Mouse (Mus musculus): ENCODE measurements around the gene Ttll5.

Ttll5 gene

DNA sequence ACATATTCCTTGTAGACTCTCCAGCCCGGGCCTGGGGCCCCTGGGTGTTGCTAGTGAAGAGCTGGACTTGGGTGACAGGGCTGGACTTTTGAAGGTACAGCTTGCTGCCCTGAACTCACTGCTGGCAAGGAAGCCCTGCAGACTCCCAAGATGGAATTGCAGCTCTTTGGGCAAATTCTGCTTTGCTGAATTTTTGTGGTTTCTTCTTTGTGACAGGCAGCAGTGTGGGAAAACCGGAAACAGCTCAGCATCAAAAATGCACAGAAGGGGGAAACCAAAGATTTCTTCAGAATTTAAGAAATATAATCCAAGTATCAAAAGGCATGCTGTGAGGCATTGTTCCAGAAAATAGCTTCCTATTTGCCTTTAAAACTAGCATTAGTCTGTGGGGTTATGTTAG lies 189.7 kb downstream of the Ttll5 start:
- DNase-seq (ENCODE audit: low spot score), result no peak

DNA sequence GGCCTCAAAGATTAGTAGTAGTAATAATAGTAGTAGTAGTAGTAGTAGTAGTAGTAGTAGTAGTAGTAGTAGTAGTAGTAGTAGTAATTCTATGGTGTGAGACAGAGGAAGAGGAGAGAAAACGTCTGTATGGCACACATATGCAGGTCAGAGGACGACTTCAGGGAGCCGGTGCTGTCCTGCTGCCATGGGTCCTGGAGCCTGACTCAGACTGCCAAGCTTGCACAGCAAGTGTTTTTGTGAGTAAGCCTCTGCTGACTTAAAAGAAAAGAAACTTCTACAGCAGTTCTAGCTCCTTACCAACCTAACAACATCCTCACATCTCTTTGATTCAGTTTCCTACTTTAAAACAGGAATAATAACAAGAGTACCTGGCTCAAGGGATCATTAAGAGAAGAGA lies 190.2 kb downstream of the Ttll5 start:
- DNase-seq (ENCODE audit: low spot score), result peak; percentile 30

DNA sequence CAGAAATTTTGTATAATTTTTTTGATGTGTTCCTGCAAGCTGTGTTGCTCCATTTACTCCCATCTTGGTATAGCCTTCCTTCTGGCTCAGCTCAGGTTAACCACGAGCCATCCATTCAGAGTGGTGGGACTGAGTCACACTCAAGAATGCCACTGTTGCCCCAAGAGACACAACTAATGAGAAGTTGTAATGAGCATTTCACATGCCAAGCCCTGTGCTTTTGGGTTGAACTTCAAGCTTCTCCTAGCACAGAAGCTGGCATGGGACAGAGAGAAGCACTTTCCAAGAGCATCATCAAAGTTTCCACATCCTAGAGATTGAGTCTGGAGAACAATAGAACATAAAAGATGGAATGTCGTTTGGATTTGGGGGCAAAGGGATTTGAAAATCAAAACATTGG lies 190.7 kb downstream of the Ttll5 start:
- DNase-seq (ENCODE audit: low spot score), result no peak

DNA sequence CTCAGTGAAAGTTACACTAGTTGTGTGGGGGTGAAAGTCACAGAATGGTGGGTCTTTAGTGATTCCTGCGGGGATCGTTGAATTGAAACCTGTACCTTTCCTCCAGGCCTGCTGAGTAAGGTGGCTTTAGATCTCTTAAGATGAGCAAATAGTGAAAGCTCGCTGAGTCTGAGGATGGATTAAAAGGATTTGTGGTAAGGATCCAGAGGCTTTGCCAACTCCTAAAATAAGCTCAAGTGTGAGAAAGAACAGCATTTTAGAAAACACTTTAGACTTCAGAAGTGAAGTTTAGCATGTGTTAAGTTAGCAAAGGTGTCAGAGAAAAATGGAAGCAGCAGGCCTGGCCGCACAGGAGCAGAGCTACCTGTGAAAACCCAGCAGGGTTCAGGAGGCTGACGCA lies 192.9 kb downstream of the Ttll5 start:
- no peak for DNase-seq (ENCODE audit: low spot score)

DNA sequence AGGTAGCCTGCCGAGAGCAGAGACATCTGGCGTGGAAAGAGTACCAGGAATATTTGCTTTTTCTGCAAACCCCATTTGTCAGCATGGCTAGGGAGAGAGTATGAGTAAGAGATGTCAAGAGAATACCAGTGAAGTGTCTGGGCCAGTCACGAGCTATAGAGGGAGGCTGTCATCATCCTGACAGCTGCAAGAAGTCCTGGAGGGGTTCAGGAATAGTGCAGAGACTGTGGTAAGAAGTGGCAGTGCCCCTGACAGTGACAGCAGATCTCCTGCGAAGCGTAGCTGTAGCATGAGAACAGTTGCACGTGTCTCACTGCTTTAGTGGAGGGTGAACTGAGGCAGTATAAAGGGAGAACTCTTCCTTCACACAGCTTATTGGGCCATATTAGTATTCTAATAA lies 197.1 kb downstream of the Ttll5 start:
- DNase-seq (ENCODE audit: low spot score), result no peak

DNA sequence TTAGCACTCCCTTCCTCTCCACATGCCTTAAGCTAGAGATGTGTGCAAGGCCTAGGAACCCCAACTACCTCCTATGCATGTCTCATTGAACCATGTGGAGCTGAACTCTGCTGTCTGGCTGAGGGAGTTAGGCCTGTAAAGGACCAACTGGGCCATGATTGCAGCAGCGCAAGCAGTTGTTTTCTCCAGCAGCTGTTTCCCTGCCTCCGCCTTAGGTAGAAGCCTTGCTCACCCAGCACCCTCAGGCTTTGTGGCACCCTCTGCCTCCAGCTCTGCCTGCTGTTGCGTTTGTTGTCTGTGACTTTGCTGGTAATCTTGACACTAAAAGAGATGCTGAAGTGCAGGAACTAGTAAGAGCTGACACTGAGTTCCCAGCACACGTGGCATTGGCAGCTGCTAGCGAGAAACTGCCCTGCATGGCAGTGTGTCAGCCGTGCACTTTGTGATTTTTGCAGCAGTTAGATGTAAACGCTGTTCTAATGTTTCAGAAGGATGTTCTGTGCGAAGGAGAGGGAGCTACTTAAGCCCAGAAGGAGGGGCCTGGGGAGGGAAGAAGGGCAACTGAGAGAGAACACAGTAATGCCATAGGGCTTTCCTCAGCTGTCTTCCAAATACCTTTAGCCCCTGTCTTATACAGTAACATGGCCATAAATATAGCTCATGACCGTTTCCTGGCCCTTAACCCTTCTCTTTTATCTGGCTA lies 198.0 kb downstream of the Ttll5 start:
- no peak for DNase-seq (ENCODE audit: low spot score)

DNA sequence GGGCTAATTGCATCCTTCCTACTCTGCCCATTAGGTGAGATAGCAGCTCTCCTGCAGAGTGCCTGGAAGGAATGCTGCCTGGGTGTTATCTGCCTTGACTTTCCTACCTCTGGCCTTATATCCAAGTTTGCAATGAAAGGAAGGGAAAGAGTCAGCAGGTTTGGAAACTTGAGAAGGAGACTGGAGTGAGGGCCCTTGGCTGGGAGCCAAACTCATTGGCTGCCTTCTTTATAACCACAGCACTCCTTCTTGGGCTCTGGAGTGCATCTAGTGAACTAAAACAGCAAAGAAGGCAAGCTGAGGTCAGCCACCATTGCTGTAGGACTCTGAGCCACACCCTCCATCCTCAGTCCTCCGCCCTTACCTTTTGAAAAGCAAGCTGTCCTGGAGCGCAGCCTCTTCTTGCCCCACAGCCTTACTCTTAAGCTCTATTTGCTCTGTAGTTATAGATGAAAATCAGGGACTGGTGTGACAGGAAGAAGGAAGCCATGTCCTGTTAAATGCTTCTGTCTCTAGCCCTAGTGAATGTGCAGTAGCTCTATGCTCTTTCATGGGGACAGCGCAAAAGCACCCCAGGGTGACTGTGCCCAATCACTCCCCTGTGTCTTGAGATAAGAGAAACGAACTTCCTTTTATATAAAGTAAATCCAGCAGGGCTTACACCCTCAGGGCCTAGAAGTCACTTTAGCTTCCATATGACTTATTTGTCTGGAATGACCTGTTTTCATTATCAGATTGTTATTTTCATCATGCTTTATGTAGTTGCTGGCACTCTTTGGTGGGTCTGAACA lies 198.8 kb downstream of the Ttll5 start:
- peak; percentile 31 for DNase-seq (ENCODE audit: low spot score)

DNA sequence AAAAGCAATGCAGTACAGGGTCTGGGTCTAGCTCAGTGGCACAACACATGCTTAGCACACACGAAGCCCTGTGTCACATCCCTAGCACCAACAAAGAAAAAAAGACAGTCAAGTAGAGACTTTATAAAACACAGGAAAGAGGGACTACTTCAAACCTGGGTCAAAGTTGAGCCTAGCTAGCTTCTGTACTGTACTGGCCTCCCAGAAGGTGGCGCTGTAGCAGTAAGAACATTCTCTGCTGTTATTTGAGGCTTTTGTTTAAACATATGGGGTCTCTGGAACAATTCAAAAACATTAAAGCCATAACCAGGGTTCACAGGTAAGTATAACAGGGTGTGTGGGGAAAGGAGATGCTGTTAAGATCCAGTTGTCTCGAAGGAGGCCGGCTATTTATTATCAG lies 200.0 kb downstream of the Ttll5 start:
- DNase-seq (ENCODE audit: low spot score), result peak; percentile 62

DNA sequence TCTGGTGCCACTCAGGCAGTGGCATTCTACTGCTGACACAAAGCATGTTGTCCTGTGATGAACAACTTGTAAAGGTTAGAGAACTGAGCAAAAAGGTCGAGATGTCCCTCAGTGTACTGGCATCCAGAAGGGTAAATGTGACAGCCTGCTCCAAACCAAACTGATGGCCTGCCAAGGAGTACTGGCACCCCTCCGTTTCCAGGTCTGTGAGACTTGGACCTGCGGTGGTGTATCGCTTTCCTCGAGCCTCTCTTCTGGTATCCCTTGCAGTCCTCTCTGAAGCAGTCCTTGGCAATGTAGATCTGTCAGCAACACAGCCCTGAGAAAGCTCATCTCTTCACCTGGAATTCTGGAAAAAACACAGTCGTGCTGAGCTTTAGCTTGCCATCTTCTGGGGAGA lies 201.0 kb downstream of the Ttll5 start:
- no peak for DNase-seq (ENCODE audit: low spot score)

DNA sequence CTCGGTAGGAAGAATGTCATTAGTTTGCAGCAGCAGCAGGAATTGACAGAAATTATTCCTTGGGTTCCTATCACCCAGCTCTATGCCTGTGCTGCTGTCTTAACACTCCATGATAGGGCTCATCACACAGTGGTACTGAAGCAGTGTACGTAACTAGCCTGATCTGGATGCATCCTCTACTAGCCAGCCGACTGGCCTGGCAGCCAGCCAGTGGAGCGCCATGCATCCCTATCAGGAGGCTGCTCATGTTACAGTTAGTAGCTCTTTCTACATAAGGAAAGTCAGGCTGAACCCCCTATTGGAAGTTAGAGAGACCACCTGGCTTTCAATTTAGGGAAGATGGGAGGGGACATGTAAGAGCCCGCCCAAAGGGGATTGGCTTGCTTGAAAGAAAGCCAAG lies 202.5 kb downstream of the Ttll5 start:
- no peak for DNase-seq (ENCODE audit: low spot score)

DNA sequence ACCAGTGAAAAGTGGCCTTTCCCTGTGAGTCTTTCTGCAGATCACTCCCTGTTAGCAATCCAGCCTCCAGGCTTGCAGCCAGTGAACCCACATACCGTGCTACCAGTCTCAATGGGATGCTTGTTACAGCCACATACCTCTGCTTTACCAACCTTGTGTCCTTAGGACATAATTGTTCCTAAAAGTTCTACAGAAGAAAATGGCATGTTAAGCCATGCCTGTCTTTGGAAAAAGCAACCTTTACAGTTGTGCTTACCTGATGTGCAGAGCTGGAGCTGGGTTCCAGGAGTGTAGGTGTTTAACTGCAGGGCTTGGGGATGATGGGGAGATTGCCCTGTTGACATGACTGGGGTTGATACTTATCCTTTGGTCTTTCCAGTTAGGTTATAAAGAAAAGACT lies 203.3 kb downstream of the Ttll5 start:
- no peak for DNase-seq (ENCODE audit: low spot score)

DNA sequence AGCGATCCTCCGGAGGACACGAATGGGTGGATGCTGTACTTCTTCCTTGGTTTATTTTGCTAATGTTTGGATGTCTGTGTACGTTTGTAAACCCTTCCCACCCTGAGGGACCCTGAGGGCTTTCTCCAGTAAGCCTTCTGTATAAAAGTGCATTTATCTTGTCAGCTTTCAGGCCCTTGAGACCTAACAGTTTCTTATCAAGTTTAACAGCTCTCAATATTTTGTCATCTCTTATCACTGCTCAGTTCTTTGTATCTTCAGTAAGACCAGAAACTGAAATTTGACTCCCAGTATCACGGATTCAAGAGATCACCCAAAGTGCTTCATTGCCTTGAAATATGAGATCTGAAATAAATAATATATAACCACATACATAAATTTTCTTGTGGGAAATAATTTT lies 206.5 kb downstream of the Ttll5 start:
- DNase-seq (ENCODE audit: low spot score), result no peak

DNA sequence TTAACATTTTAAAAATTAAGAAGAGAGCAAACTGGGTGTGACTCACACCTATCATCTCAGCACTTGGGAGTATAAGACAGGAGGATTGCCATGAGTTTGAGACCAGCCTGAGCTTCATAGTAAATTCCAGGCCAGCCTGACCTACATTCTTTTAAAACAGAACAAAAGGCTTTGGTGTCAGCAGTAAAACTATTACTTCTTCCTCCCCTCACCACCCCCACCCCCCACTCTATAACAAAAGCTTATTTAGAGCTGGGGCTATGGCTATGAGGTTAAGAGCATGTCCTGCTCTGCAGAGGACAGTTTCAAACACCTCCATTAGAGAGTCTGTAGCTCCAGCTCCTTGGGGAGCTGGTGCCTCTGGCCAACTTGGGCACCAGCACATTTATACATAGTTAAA lies 211.1 kb downstream of the Ttll5 start:
- no peak for DNase-seq (ENCODE audit: low spot score)

DNA sequence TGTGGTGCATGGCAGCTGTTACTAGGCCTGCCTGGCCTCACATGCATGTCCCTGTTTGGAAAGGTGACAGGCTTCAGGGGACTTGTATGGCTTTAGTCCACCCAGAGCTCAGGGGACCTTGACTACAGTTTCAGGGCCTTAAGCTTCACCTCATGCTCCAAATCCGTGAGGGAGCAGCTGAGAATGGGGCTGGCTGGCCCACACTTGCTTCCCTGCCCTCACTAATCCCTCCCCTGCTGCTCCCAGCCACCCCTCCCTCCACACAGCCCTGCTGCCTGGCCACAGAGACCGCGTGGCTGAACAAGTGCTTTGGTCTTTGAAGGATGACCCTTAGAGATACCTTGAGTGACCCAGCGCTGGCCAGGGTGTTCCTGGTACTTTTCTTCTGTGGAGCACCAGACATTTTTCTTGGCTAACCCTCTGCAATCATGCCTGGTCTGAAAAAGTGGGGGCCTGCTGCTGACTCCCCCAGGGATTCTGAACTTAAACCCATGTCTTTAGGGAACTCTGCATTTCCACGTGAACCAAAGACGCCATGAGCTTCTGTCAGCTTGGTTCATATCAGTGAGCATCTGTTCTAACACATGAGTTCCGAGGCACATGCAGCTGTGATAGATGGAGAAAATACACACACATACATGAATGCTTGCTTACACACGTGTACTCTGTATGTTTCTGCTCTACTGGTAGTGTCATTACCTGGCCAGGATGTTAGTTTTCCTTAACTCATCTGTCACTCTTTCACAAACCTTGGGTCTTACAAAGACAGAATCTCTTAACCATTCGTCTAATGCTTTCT lies 212.1 kb downstream of the Ttll5 start:
- no peak for DNase-seq (ENCODE audit: low spot score)

DNA sequence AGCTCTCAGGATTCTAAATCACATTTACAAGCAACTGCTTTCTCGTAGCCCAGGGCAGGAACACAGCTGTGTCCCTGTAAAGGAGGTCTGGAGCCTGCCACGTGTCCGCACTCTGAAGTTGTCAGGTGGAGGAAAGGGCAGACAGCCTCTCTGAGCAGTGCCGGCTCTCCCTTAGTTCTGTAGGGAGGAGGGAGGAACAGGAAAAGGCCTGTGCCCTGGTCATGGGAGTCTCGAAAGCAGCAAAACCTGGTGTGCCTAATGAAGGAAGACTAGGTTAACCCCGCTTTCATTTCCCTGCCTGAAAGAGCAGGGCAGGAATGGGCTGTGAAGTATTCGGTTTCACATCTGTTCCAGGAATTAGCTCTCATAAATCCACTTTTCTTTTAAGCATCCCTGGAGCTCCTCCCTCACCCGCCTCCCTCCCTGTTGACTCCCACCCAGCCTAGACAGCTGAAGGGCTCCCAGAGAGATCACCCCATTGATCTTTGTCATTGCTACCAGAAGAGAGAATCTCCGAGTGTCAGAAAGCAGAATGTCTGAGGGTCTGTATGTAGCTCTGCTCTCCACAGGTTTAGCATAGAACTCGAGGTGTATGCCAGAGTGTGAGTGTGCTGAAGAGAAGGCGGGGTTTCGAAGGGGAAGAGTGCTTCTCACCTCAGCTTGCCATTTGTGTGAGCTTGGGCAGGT lies 212.9 kb downstream of the Ttll5 start:
- DNase-seq (ENCODE audit: low spot score), result no peak

DNA sequence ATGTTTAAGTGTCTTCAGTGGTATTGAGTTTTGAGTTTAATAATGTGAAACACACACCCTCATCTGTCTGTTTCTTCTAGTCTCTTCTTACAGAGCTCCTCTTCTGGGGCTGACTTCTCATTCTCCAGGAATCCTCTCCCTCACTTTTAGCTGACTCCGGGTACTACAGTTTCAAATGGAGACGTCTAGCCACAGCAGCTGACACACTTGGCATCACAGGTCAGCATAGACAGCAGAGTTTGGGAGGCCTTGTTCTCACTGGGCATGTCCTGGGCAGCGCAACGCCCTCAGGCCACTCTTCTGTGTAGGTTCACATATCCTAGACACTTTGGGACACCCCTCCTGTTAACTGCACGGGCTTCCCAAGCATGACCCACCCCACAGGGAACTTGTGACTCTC lies 214.6 kb downstream of the Ttll5 start:
- DNase-seq (ENCODE audit: low spot score), result no peak

DNA sequence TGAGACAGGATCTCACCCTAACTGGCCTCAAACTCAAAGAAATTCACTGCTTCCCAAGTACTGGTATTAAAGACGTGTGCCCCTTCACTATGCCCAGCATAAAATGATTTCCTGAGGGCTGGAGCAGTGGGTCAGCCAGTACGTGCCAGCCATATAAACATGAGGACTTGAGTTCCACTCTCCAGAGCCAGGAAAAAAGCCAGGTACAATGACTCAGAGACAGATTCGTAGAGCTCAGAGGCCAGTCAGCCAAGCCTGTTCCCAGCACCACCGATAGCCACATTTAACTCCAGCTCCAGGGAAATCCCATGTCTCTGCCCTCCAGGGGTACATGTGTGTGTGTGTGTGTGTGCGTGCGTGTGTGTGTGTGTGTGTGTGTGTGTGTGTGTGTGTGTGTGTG lies 215.3 kb downstream of the Ttll5 start:
- DNase-seq (ENCODE audit: low spot score), result no peak

DNA sequence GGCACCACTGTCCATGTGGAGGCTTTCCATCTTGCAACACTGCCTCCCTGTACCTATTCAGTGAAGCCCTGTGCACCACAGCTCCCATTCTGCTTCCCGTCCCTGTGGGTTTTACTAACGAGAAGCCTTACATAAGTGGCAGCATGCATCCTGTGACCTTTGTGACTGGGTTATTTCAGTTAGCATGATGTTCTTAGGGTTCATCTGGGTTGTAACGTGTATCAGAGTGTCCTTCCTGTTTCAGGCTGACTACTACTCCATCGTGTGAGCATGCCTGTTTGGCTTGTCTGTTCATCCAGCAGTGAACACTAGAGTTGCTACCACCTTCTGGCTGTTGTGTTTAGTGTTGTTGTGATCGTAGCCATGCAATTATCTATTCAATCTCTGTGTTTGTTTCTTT lies 221.7 kb downstream of the Ttll5 start:
- DNase-seq (ENCODE audit: low spot score), result no peak

DNA sequence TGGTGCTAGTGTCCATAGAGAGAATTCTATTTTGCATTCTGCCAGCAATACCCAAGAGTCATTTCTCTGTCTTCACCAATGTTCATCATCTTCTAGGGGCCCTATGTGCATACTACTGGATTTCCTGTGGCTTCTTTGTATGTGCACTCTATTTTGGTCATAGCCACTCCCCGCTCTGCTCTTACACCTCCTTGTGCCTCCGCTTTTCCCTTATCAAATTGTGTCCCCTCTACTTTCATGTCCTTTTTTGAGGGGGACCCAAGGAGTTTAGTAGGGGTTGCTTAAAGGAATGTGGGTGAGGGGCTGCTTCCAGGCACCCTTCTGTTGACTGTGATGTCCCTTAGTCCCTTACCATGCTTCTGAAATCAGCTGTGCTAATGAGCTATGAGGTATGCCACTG lies 222.3 kb downstream of the Ttll5 start:
- no peak for DNase-seq (ENCODE audit: low spot score)

DNA sequence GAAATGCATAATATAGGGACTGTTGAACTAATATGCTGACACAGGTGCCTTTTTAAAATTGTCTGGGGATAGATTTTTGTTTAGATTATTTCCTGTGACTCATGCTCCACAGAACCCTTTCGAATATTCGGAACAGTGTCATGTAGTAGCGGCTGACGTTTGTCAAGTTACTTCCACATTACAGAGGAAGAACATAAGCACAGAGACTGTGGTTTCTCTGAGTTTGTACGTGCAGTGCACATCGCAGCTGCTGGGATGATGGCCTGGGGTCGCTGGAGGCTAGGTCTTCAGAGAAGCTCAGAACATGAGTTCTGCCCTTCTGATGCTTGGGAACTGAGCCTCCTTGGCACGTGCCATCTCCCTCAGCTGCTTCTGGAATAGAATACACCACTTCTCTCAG lies 222.9 kb downstream of the Ttll5 start:
- no peak for DNase-seq (ENCODE audit: low spot score)

DNA sequence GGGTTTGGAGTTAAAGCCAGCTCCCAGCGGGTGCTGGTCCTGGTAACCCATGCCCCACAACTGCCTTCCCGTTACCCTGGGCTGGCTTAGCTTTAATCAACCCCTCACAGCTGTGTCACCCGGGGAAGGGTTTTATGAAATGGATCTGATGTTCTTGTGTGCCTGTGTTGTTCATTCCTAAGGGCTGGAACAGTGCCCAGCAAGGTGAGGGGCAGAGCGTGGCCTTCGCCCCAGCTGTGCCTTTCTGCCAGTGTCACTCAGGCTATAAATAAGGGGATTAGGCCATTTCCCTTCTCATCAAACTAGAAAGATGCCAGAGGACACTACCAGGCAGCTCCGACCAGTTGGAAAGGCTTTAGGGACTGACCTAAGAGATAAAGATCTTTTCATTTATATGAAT lies 225.4 kb downstream of the Ttll5 start:
- peak; percentile 30 for DNase-seq (ENCODE audit: low spot score)

DNA sequence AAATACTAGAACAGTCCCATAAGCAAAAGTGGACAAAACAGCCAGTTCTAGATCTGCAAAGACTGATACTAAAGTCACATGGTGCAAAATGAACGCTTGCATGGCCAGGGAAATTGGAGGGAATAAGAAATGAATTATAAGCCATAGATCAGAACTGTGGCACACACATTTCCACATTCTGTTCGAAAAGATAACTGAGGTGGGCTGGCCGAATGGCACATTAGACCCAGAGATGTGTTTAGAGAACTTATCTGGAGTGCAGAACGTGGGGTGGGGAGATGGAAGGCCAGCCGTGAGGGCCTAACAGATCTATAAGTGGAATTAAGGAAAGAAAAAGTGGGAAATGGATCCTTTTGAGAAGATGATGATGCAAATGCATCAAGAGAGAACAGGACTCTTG lies 227.0 kb downstream of the Ttll5 start:
- no peak for DNase-seq (ENCODE audit: low spot score)

DNA sequence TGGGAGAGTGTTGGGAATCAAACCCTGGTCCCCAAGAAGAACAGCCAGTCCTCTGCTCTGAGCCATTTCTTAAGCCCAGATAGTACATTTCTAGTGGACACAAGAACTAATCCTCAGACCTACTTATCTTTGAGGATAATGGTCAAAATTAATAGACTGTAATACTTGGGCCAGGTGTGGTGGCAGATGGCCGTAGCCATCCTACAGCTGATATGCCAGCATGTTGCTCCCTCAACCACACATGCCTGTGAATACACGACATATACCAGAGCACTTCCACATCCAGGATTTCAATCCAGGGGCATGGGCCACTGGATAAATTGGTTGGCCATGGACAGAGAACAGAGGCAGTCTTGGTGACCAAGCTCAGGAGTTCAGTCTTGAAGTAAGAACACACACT lies 230.8 kb downstream of the Ttll5 start:
- no peak for DNase-seq (ENCODE audit: low spot score)
